Mouse (Mus musculus) frontal cortex, postnatal 14 days (tissue): ENCODE data around the gene Gga2.

Experiments
- DNase-seq, 2 experiments: peaks; one replicate each; pipeline ENCODE4 v3.0.0; 2022; ENCODE audit warnings: low spot score in 2 of 2

The Gga2 gene

DNA sequence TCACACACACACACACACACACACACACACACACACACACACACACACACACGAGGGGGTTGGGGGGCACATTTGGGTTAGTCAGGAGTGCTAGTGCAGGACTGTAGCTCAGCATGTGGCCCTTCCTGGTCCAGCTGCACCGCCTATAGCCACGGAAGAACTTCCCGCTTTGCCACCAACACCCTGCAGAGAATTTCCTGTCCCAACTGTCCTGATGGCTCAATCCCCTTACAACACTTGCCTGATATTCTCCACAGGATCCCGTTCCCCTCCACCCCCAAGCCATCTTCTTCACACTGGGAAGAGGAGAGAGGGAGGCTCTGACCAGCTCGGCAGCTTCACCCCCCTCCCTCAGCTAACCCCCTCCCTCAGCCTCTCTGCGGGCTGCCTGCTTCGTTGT is 20.6 kb downstream of the Gga2 start:
- DNase-seq, result no peak

DNA sequence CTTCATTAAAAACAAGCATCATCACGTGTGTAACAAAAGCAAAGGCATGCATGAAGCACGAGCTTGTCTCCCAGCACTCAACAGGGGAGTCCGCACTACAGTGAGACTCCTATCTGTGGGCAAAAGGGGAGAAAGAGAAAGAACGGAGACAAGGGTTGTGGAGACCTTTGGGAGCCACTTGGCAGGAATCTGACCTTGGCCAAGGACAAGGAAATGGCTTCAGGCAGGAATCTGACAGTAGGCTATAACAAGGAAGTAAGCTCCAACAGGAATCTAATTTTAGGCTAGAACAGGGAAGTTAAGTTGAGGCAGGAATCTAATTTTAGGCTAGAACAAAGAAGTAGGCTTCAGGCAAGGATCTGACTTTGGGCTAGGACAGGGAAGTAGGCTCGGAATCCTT is 25.1 kb downstream of the Gga2 start:
- DNase-seq, result no peak

DNA sequence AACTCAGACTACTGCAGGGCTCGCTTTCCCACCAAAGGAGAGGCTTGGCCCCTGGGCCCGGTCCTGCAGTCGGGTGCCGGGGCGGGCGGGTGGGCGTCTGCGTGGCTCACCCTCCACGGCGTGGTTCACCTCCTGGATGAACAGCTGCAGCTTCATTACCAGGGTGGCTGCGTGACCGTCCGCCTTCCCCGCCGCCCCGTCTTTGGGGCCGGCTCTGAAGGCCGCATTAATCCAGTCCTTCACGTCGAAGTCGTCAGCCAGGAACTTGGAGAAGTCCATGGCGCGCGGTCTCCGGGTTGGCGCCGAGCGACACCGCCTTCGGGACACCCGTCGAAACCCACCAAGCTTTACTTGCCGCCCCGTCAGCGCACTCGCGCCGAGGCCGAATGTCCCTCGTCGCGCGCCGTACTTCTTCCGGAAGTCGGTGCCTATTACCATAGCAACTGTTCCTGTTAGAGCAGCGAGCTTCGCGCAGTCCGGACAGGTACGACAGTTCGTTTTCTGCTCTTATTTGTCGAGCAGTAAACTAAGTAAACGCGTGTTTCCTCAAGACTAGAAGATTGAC is 39.6 kb downstream of the Gga2 start, which contains the start of gene Cog7:
Cog7 (minus strand) TSS at position 405 of the 565 bp plus-strand sequence.
- DNase-seq, result peak; percentile 85 to 90

DNA sequence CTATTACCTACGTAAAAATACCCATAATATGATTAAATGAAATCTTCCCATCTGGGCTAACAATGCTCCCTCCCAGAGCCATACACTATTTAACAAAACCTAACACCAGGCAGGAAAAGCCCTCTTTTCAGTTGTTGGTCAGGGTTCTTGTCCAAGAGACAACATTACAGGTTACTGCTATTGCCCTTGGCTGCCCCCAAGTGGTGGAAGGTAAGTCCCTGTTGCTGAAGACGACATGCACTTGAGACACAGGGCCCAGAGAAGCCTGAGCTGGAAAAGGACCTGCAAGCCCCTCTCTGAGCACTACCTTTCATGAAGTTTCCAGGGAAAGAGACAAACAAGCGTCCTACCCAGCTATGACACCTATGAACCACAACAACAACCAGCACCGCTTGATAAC is 46.0 kb downstream of the Gga2 start:
- peak in 1 of 2 experiments; percentile 41 for DNase-seq

DNA sequence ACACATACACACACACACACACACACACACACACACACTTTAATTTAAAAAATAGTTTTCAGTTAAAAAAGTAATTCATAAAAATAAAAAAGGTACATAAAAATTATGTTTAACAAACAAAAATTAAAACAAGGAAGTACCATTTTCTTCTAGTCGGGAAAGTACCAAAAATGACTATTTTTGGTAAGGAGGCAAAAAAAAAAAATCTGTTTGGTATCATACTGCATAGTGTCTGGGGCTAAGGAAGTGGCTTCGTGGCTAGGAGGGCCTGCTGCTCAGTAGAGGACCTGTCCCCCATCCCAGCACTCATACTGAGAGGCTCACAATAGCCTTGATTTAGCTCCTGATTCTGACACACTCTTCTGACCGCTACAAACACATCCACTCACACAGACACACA is 49.3 kb downstream of the Gga2 start:
- DNase-seq, result no peak

DNA sequence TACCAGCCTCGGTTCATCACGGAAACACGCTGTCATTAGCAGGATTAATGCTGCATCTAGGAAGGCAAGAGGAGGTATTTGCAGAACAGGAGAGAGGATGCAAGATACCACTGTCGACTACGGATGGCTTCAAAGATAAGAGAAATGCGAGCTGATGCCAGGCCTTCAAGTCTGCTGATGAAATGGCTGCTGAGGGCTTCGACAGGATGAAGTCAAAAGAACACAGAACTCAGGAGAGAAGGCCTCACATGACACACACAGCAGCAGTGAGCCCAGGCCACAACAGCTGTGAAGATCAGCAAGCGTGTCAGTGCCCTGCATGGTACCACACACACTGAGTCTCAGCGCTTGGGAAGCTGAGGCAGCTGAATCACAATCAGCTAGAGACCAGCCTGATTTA is 50.8 kb downstream of the Gga2 start:
- no peak for DNase-seq

DNA sequence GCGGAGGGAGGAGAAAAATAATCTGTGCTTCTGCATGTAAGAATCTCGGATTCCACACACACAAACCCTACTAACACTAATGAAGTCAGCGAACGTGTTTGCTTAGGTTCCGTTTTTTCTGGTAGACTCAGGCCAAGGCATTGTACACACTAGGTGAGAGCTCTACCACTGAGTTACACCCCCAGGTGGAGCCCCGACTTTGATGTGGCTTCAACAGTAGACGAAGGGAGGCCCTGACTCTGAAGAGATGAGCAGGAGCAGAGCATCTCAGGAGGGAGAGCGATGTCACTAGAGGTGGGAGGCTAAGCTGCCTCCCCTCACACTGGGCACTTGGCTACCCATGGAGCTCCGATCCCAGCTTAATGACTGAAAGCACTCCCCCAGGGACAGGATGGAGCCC is 52.2 kb downstream of the Gga2 start:
- DNase-seq, result no peak

DNA sequence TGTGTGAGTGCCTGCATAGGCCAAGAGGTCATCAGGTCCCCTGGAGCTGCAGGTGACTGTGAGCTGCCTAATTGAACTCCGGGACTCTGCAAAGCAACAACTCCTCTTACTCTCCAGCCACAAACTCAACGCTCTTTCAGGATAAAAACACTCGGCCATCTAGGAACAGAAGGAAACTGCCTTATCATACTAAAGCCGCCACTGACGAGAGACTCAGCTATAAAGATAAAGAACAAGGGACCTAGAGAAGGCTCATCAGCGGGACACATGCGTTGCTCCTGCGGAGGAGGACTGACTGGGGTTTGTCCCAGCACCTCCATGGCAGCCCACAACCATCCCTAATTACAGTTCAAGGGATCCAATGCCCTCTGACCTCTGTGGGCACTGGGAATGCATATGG is 52.8 kb downstream of the Gga2 start:
- DNase-seq, result no peak

DNA sequence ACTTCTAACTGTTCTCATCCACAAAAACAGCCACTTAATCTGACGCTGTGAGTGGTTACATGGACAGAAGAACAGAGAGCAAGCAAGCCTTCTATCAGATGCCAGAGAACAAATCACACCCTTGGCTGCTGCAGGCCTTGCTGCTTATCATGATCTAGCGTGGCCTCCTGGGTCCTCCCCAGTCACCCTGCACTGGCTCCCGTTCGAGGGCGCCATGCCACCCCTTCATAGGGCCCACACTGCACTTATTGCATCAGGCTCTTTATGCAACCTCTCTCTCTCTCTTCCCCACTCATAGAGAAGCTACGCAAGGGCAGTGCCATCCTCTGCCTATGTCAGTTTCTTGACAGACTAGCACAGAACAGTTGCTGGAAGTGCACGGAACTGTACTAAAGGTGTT is 54.9 kb downstream of the Gga2 start:
- no peak for DNase-seq

DNA sequence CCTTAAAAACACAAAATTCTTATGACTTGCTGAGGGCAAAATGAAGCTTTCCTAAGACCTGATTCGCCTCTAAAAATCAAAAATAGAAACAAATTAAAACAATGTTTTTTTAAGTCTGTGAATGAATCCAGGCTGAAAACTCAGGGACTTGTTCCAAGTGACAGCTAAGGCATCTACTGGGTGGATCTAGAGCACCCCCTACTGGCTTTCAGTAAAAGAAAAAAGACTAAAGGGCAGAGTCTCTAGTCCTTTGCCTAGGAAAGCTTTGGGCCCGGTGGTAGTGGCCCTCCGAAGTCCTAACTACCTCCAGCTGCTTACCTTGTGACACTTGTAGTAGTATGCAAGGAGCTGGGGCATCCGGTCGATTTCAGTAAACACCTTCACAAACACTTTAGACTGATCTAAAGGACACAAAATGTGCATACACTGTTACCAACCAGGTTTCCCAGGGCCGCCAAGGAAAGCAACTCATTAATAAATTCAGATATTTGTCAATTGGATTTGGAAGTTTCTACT is 57.1 kb downstream of the Gga2 start:
- DNase-seq, result peak in 1 of 2 experiments; percentile 22

DNA sequence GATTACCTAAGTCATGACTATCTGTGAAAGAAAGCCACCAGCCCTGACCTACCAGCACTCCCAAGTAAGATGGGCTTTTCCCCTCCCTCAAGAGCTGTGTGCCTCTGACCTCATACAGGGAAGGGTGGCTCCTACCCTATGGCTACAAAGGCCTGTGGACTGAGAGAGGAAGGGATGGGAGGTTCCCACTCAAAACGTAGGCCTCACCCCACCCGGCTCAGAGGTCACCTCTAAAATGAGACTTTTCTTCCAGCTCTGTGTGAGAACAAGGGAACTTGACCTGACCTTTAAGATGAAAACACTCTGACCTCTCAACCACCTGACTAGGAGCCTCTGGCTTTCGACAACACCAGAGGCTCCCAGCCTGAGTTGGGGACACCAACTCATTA is 58.5 kb downstream of the Gga2 start:
- DNase-seq, result no peak

DNA sequence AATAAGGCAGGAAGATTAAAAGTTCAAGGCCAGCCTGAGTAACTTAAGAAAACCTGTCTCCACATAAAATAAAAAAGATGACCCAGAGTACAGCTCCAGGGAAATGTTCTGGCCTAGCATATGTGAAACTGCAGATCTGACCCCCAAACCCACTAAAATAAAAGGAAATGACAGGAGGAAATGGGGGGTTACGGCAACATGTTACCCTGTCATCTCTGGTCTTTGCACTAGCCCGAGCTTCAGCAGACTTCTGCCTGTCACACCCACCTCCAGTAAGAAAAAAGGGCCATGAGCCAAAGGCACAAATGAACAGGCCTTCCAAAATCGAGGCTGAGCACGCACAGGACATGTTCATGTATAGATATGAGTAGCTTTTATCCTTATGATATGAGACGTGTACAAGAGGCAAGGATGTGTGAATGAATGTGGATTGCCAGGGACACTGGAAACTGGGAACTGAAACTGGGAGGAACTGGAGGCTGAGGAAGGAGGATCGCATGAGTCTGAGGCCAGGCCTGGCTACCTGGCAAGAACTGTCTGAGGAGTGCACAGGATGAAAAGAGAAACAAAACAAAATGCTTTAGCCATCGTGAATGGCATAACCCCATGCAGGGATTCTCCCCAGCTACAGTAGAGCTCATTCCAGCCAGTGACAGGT is 59.0 kb downstream of the Gga2 start:
- no peak for DNase-seq

DNA sequence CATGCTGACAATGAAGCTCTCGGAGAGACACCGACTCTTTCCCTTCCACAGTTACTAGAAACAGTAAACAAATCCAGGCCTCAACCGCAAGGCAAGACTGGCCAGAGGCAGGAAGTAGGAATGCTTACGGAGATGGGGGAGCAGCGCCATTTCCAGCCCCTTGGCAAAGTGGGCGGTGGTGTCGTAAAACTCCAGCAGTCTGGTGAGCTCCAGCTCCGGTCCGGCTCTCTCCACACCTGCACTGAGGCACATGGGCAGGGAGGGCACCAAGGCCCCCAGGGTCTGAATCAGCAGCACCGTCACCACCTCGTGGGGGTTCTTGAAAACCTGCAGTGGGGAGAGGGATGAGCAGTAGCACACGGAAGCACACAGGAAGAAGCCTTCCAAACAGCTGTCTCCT is 65.2 kb downstream of the Gga2 start:
- no peak for DNase-seq

DNA sequence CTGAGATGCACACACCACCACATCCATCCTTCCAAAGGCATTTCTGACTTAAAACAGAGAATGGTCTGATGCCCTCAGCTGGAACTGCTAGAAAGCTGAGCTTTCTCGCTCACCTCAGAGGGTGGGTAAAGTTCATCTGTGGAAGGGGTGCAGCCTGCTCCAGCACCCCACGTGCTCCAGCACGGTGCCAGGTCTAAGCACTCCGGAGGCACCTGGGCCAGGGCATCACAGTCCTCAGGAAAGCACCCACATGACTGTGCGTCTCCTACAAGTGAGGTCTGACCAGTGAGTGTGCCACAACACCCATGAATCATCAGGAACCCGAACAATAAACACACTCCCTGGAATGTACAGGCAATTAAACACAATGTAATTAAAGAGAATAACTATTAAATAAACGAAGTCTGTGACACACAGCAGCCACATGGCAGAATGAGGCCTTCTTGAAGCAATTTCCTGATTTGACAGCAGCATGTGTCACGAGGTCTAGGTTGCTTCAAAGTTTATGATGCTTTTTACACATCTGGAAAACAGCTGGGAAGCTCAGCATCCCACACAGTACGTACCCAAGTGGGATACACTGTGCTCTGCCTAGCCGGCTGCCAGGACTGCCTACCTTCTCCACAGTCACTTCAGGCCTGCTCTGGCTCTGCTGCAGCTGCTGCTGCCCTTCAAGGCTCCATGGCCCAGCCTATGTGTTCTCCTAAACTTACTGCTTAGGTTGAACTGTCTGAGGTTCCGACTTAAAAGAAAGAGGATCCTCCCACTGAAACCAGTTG is 65.9 kb downstream of the Gga2 start:
- DNase-seq, result no peak

DNA sequence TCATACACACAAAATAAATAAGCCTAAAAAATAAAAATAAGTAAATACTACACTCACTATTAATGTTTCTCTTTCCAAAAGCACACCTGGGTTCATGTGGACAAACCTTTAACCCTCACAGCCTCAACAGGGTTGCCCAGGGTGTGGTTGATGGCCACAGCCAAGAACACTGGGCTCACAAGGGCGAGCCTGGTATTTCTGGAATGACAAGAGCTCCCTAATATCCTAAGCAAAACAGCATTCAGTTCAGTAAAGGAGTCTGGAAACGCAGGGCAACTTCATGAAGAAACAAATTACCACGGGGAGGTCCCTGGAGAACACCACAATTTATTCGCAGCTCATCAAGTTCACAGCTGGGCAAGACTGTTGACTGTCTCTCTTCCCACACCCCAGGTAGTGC is 73.5 kb downstream of the Gga2 start:
- no peak for DNase-seq

DNA sequence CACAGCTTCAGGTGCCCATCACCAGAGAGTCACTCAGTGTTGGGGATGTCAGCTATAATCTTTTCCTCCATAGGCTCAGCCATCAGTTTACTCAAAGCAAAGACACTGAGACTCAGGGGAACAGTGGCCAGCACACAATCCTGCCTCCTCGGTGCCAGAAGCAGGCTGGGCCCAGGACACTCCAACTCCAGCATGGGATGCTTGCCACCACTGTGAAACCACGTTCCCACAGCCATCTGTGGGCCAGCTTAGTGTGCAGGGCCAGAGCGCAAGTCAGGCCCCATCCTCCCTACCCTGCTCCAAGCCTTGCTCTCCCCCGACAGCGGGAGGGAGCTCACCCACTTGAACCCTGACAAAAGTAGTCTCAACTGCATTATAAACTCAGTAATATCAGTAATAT is 74.8 kb downstream of the Gga2 start:
- DNase-seq, result no peak

DNA sequence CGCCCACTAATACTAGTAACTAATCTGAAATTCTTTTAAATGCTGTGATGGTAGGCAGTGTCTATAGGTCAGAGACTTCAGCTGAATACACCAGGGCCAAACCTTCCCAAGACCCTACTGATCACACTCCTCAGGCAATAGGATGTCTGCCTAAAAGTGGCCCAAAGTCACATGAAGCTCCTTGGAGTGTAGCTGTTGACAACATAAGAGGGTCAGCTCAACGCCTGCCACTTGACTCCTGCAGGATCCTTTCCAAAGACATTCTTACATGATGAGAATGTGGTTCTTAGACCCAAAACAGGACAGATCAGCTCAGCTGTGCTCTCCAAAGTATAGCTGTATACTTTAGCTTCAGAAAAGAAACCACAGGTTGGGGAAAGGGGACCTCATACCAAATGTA is 78.7 kb downstream of the Gga2 start:
- DNase-seq, result no peak

DNA sequence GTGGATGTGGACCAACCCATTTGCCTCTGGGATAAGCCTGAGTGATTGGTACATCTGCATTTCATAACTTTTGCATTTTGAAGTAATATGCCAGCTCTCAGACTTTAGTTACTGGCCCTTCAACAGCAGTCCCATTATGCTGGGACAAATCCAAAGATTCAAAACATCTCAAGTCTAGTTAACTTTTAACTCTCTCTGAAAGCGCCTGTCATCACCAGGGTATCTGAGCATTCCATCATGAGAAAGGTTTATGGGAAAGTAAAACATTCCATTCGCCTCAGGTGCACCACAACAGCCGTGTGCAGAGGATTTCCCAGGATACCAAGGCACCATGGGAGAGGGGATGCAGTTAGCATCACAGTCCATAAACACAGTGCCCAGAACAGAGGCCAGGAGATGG is 79.4 kb downstream of the Gga2 start:
- no peak for DNase-seq

DNA sequence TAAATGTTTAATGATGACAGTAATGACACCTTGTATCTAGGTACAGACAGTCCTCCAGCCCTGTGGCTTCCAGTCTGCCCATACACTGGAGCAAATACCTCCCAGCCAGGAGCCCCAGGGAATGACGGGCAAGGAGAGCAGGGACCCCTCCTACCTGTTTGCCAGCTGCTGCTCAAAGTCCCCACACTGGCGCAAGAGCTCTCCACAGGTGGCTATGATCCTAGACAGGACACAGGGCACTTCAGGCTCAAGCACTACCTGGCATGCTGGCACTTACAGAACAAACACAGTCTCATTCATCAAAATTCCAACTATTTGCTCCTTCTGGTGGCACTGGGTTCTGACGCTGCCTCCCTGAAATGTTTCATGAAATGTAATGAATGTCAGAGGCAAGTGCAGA is 80.0 kb downstream of the Gga2 start:
- DNase-seq, result no peak

DNA sequence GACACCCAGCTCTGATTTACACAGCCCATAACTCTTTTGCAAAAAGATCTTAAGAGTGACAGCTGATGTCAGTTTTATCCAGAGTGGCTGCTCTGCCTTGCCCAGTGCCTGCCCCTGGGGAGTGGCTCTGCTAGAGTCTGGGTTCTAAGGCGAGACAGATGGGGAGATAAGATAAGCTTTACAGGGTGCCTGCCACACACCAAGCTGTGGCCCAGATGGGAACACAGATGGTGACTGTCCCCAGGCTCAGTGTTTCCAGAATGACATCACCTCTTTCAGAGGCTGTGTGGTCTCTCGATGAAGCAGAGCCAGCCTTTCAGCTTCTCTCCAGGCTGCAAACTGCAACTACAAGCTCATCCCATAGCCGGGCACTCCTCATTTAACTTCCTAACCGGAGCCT is 81.3 kb downstream of the Gga2 start:
- peak; percentile 48 to 64 for DNase-seq

DNA sequence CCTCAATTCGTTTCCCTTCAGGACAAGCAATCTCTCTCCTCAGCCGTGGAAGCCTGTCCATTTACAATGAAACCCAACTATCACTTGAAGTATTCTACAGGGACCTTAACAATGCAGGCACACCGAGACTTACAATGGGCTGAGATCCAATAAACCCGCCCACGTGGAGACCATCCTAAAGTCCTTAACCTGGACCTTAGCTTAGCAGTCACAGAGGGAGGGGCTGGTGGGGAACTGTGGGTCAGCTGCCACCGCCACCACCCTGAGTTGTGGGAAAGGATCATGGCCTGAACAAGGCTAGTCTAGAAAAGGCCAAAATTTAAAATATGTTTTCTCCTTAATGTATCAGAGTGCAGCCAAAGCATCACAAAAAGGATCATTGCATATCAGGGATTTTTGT is 81.8 kb downstream of the Gga2 start:
- DNase-seq, result no peak

DNA sequence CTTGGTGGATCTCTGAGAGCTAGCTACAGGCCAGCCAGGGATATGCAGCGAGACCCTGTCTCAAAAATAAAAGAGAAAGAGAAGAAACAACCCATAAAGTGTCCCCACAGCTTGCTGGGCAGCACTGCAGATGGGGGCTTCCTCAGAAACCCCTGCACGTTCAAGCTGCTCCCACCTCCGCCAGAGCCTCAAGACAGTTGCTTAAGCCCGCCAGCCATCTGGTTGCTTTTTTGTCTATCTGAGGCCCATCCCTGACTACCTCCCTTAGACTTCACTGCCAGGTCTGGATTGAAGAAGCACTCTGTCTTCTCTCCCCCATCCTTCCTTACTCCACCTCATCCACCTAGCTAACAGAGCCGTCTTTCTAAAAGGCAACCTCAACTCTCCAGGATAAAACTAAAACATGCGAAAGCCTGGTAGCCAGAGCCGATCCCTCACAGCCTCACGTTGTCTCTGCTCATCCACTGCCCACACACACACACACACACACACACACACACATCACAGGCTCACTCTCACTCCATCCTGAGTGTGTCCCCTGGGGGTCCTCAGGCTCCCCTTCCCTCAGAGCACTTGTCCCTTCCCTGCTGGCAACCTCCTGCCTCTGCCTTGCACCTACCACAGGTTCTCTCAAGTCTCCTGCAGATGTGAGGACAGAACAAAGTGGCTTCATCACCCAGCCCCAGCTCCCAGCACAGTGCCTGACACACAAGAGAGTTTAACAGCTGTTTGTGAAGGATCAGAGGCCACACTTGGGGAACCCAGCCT is 82.7 kb downstream of the Gga2 start:
- DNase-seq, result no peak
